Mouse (Mus musculus): Measurements from ENCODE around the gene Higd1a. TPM values are rescaled to one million over a fixed set of nuclear protein-coding genes. Genes with fewer than 3 reads are reported as not detected.

Gene Higd1a
- polyA plus RNA-seq, 1 experiment from 2014 or later = 158 TPM

- Histone ChIP-seq H3K27ac (no peak overlapping the region), H3K36me3 (replicated peaks; ENCODE audit: control insufficient read depth, insufficient read depth) (no peaks in the 10 kb centered on the region), H3K27me3 (ENCODE audit: control insufficient read depth, insufficient read depth, low read length) (no peaks in the 10 kb centered on the region), H3K9ac (no peak overlapping the region), H3K4me3 (replicated peaks; ENCODE audit: low read length) (no peak overlapping the region), H3K9me3 (ENCODE audit: control insufficient read depth, low read length) (no peaks in the 10 kb centered on the region), H3K4me1 (replicated peaks; ENCODE audit: control insufficient read depth, insufficient read depth, low read length) (peaks cover 6% of the 10 kb centered on the region), H3K4me2 (replicated peaks) (no peak overlapping the region)
- WGBS = 89% methylated on average over 6 of the region's 6 CpGs
- no peak for ATAC-seq (ENCODE audit: low FRiP score)
- DNase-seq (ENCODE audit: low spot score) = no peak
Measured at GRCm38 (mm10) chr9:121868236-121868635, 10.1 kb upstream of the Higd1a start.

GRCm38 (mm10) chr9:121867632-121868031, 9.5 kb upstream of the Higd1a start:
- WGBS = 97% methylated on average over 6 of the region's 6 CpGs
- H3K9me3 ChIP-seq (ENCODE audit: control insufficient read depth, low read length) = no peaks in the 10 kb centered on the region
- H3K4me3 ChIP-seq (replicated peaks; ENCODE audit: low read length) = no peak overlapping the region
- no peaks in the 10 kb centered on the region for H3K36me3 ChIP-seq (replicated peaks; ENCODE audit: control insufficient read depth, insufficient read depth)
- H3K27me3 ChIP-seq (ENCODE audit: control insufficient read depth, insufficient read depth, low read length) = no peaks in the 10 kb centered on the region
- H3K4me2 ChIP-seq (replicated peaks) = no peak overlapping the region
- H3K4me1 ChIP-seq (replicated peaks; ENCODE audit: control insufficient read depth, insufficient read depth, low read length) = peaks cover 6% of the 10 kb centered on the region
- no peak overlapping the region for H3K27ac ChIP-seq
- no peak for ATAC-seq (ENCODE audit: low FRiP score)
- no peak overlapping the region for H3K9ac ChIP-seq
- DNase-seq (ENCODE audit: low spot score) = no peak

GRCm38 (mm10) chr9:121865425-121866008, 7.4 kb upstream of the Higd1a start:
- 42% methylated on average over 3 of the region's 3 CpGs for WGBS
- Histone ChIP-seq H3K4me1 (replicated peaks; ENCODE audit: control insufficient read depth, insufficient read depth, low read length) (peaks cover 6% of the 10 kb centered on the region), H3K4me3 (replicated peaks; ENCODE audit: low read length) (no peak overlapping the region), H3K9ac (no peak overlapping the region), H3K4me2 (replicated peaks) (no peak overlapping the region), H3K9me3 (ENCODE audit: control insufficient read depth, low read length) (no peaks in the 10 kb centered on the region), H3K36me3 (replicated peaks; ENCODE audit: control insufficient read depth, insufficient read depth) (no peaks in the 10 kb centered on the region), H3K27me3 (ENCODE audit: control insufficient read depth, insufficient read depth, low read length) (no peaks in the 10 kb centered on the region), H3K27ac (no peak overlapping the region)
- ATAC-seq (ENCODE audit: low FRiP score) (no peak), DNase-seq (ENCODE audit: low spot score) (no peak)

GRCm38 (mm10) chr9:121864837-121865236, 6.7 kb upstream of the Higd1a start:
- 77% methylated on average over 4 of the region's 4 CpGs for WGBS
- ATAC-seq (ENCODE audit: low FRiP score) (no peak), DNase-seq (ENCODE audit: low spot score) (no peak)
- Histone ChIP-seq H3K4me2 (replicated peaks) (no peak overlapping the region), H3K9me3 (ENCODE audit: control insufficient read depth, low read length) (no peaks in the 10 kb centered on the region), H3K27ac (no peak overlapping the region), H3K27me3 (ENCODE audit: control insufficient read depth, insufficient read depth, low read length) (no peaks in the 10 kb centered on the region), H3K4me1 (replicated peaks; ENCODE audit: control insufficient read depth, insufficient read depth, low read length) (peaks cover 6% of the 10 kb centered on the region), H3K9ac (no peak overlapping the region), H3K4me3 (replicated peaks; ENCODE audit: low read length) (no peak overlapping the region), H3K36me3 (replicated peaks; ENCODE audit: control insufficient read depth, insufficient read depth) (no peaks in the 10 kb centered on the region)

- Histone ChIP-seq H3K9ac (no peak overlapping the region), H3K4me3 (replicated peaks; ENCODE audit: low read length) (no peak overlapping the region), H3K4me2 (replicated peaks) (no peak overlapping the region), H3K9me3 (ENCODE audit: control insufficient read depth, low read length) (no peaks in the 10 kb centered on the region), H3K36me3 (replicated peaks; ENCODE audit: control insufficient read depth, insufficient read depth) (no peaks in the 10 kb centered on the region), H3K4me1 (replicated peaks; ENCODE audit: control insufficient read depth, insufficient read depth, low read length) (peaks cover 17% of the 10 kb centered on the region), H3K27me3 (ENCODE audit: control insufficient read depth, insufficient read depth, low read length) (no peaks in the 10 kb centered on the region), H3K27ac (no peak overlapping the region)
- ATAC-seq (ENCODE audit: low FRiP score) (no peak), DNase-seq (ENCODE audit: low spot score) (no peak)
- WGBS = 93% methylated on average over 2 of the region's 2 CpGs
Measured at GRCm38 (mm10) chr9:121860921-121861320, 2.8 kb upstream of the Higd1a start.

- ATAC-seq (ENCODE audit: low FRiP score) = no peak
- WGBS = 100% methylated on average over 2 of the region's 2 CpGs
- DNase-seq (ENCODE audit: low spot score) = no peak
- no peak overlapping the region for H3K9ac ChIP-seq
- peaks cover 11% of the 10 kb centered on the region for H3K4me1 ChIP-seq (replicated peaks; ENCODE audit: control insufficient read depth, insufficient read depth, low read length)
- no peak overlapping the region for H3K4me2 ChIP-seq (replicated peaks)
- H3K9me3 ChIP-seq (ENCODE audit: control insufficient read depth, low read length) = no peaks in the 10 kb centered on the region
- H3K36me3 ChIP-seq (replicated peaks; ENCODE audit: control insufficient read depth, insufficient read depth) = no peaks in the 10 kb centered on the region
- no peak overlapping the region for H3K4me3 ChIP-seq (replicated peaks; ENCODE audit: low read length)
- no peak overlapping the region for H3K27ac ChIP-seq
- H3K27me3 ChIP-seq (ENCODE audit: control insufficient read depth, insufficient read depth, low read length) = no peaks in the 10 kb centered on the region
Measured at GRCm38 (mm10) chr9:121859345-121859744, 1.2 kb upstream of the Higd1a start.

- Histone ChIP-seq H3K9ac (peak overlapping the region; percentile 92), H3K27ac (peak overlapping the region; percentile 94), H3K27me3 (ENCODE audit: control insufficient read depth, insufficient read depth, low read length) (no peaks in the 10 kb centered on the region), H3K4me1 (replicated peaks; ENCODE audit: control insufficient read depth, insufficient read depth, low read length) (peaks cover 11% of the 10 kb centered on the region), H3K9me3 (ENCODE audit: control insufficient read depth, low read length) (no peaks in the 10 kb centered on the region), H3K4me2 (replicated peaks) (peak overlapping the region; percentile 94), H3K4me3 (replicated peaks; ENCODE audit: low read length) (peak overlapping the region; percentile 60), H3K36me3 (replicated peaks; ENCODE audit: control insufficient read depth, insufficient read depth) (peaks cover 3% of the 10 kb centered on the region; the same call in 1 of the 2 replicates)
- peak; percentile 96 for DNase-seq (ENCODE audit: low spot score)
- WGBS = under 1% methylated on average over 70 of the region's 70 CpGs
- peak; percentile 99 for ATAC-seq (ENCODE audit: low FRiP score)
Measured at GRCm38 (mm10) chr9:121857474-121858152, 549 bp downstream of the Higd1a start.

- Histone ChIP-seq H3K4me1 (replicated peaks; ENCODE audit: control insufficient read depth, insufficient read depth, low read length) (peaks cover 11% of the 10 kb centered on the region), H3K36me3 (replicated peaks; ENCODE audit: control insufficient read depth, insufficient read depth) (peaks cover 11% of the 10 kb centered on the region), H3K9ac (peak overlapping the region; percentile 92), H3K9me3 (ENCODE audit: control insufficient read depth, low read length) (no peaks in the 10 kb centered on the region), H3K27me3 (ENCODE audit: control insufficient read depth, insufficient read depth, low read length) (no peaks in the 10 kb centered on the region), H3K27ac (peak overlapping the region; percentile 94), H3K4me3 (replicated peaks; ENCODE audit: low read length) (peak overlapping the region; percentile 60), H3K4me2 (replicated peaks) (peak overlapping the region; percentile 94)
- DNase-seq (ENCODE audit: low spot score) (no peak), ATAC-seq (ENCODE audit: low FRiP score) (no peak)
- WGBS = 2% methylated on average over 39 of the region's 39 CpGs
Measured at GRCm38 (mm10) chr9:121856649-121857416, 1.3 kb downstream of the Higd1a start.

- Histone ChIP-seq H3K4me3 (replicated peaks; ENCODE audit: low read length) (no peak overlapping the region), H3K36me3 (replicated peaks; ENCODE audit: control insufficient read depth, insufficient read depth) (peaks cover 33% of the 10 kb centered on the region), H3K9ac (no peak overlapping the region), H3K27ac (no peak overlapping the region), H3K4me2 (replicated peaks) (no peak overlapping the region), H3K4me1 (replicated peaks; ENCODE audit: control insufficient read depth, insufficient read depth, low read length) (peaks cover 11% of the 10 kb centered on the region), H3K27me3 (ENCODE audit: control insufficient read depth, insufficient read depth, low read length) (no peaks in the 10 kb centered on the region), H3K9me3 (ENCODE audit: control insufficient read depth, low read length) (no peaks in the 10 kb centered on the region)
- WGBS = 97% methylated on average over 3 of the region's 3 CpGs
- ATAC-seq (ENCODE audit: low FRiP score) (no peak), DNase-seq (ENCODE audit: low spot score) (no peak)
Measured at GRCm38 (mm10) chr9:121854246-121854645, 3.9 kb downstream of the Higd1a start.
